Mouse (Mus musculus): ENCODE results near the gene Atp6v0a4. TPM values are rescaled to one million over a fixed set of nuclear protein-coding genes. Genes with fewer than 3 reads are reported as not detected.

The Atp6v0a4 gene
- polyA plus RNA-seq, 1 experiment: 0.44 TPM

DNA sequence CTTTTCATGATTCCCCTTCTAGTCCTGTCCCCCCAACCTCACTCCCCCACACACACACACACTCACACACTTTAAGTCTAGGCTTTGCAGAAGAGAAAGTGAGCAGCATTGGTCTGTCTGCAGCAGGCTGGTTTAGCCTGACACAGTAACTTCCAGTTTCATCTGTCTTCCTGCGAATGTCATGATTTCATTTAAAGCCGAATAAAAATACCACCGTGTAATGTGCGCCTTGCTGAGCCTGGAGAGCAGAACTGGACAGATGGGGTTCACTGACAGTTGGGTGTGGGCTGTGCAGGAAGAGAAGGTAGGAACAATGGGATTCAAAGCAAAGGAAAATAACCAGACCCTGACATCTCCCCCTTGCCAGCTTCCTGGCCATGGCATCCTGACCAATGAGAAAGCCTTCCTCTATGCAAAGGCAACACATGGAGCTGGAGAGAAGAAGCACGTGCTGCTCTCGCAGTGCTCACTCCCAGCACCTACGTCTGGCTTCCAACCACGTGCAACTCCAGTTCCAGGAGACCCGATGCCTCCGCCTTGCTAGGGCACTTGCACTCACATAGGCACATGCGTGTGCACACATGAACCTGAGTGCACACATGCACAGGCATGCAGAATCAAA lies 58.8 kb downstream of the Atp6v0a4 start:
- TF ChIP-seq POLR2A (IDR thresholded peaks at IDR 0.05; ENCODE audit: low read depth, low read length) (no peak), CTCF (IDR thresholded peaks at IDR 0.05; ENCODE audit: borderline replicate concordance, insufficient read depth, low read length) (no peak)
- H3K4me1 ChIP-seq (ENCODE audit: control insufficient read depth, insufficient read depth, low read length): no peaks in the 10 kb centered on the region
- no peak overlapping the region for H3K27ac ChIP-seq (ENCODE audit: insufficient read depth, low read length)
- H3K4me3 ChIP-seq (ENCODE audit: insufficient read depth, low read length): no peak overlapping the region

- Histone ChIP-seq H3K27ac (ENCODE audit: insufficient read depth, low read length) (no peak overlapping the region), H3K4me3 (ENCODE audit: insufficient read depth, low read length) (no peak overlapping the region), H3K4me1 (ENCODE audit: control insufficient read depth, insufficient read depth, low read length) (no peaks in the 10 kb centered on the region)
- TF ChIP-seq CTCF (IDR thresholded peaks at IDR 0.05; ENCODE audit: borderline replicate concordance, insufficient read depth, low read length): no peak
- TF ChIP-seq POLR2A (IDR thresholded peaks at IDR 0.05; ENCODE audit: low read depth, low read length): no peak
Measured at GRCm38 (mm10) chr6:38065122-38065500, 59.3 kb downstream of the Atp6v0a4 start.

GRCm38 (mm10) chr6:38064621-38065020 lies 59.8 kb downstream of the Atp6v0a4 start:
- H3K4me3 ChIP-seq (ENCODE audit: insufficient read depth, low read length): no peak overlapping the region
- no peaks in the 10 kb centered on the region for H3K4me1 ChIP-seq (ENCODE audit: control insufficient read depth, insufficient read depth, low read length)
- TF ChIP-seq POLR2A (IDR thresholded peaks at IDR 0.05; ENCODE audit: low read depth, low read length) (no peak), CTCF (IDR thresholded peaks at IDR 0.05; ENCODE audit: borderline replicate concordance, insufficient read depth, low read length) (no peak)
- no peak overlapping the region for H3K27ac ChIP-seq (ENCODE audit: insufficient read depth, low read length)

DNA sequence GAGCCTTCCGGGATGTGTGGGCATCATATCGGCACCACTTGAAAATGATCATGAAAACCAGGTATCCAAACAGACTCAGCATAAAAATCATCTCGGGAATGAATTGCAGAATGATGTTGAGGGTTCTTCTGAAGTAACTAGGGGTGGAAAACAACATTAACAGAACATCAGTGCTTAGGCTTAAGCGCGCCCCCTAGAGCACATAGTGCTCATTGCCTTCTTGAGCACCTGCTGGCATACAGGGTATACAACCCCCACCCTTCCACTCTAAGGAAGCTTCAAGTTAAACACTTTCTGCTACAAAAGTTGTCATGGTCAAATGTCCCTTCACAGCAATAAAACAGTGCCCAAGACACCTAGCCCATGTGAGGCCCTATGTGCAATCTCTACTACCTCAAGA lies 65.6 kb downstream of the Atp6v0a4 start:
- Histone ChIP-seq H3K4me3 (ENCODE audit: insufficient read depth, low read length) (no peak overlapping the region), H3K27ac (ENCODE audit: insufficient read depth, low read length) (no peak overlapping the region), H3K4me1 (ENCODE audit: control insufficient read depth, insufficient read depth, low read length) (no peaks in the 10 kb centered on the region)
- TF ChIP-seq CTCF (IDR thresholded peaks at IDR 0.05; ENCODE audit: borderline replicate concordance, insufficient read depth, low read length) (no peak), POLR2A (IDR thresholded peaks at IDR 0.05; ENCODE audit: low read depth, low read length) (no peak)

GRCm38 (mm10) chr6:38055471-38056330 lies 68.7 kb downstream of the Atp6v0a4 start:
- H3K4me1 ChIP-seq (ENCODE audit: control insufficient read depth, insufficient read depth, low read length): no peaks in the 10 kb centered on the region
- TF ChIP-seq POLR2A (IDR thresholded peaks at IDR 0.05; ENCODE audit: low read depth, low read length) (no peak), CTCF (IDR thresholded peaks at IDR 0.05; ENCODE audit: borderline replicate concordance, insufficient read depth, low read length) (no peak)
- H3K27ac ChIP-seq (ENCODE audit: insufficient read depth, low read length): no peak overlapping the region
- no peak overlapping the region for H3K4me3 ChIP-seq (ENCODE audit: insufficient read depth, low read length)

DNA sequence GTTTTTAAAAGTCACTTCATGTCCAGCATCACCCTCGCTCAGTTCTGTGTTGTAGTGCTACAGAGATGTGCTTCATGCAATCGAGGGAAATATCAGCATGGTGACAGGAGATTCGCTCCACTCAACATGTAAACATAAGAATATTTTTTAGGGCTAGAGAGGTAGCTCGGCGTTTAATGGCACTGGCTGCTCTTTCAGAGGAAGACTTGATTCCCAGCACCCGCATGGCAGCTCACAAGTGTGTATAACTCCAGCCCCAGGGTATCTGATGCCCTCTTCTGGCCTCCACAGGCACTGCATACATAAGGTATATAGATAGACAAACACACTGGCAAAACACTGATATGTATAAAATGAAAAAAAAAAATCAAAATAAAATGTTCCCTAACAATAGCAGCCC lies 74.8 kb downstream of the Atp6v0a4 start:
- Histone ChIP-seq H3K27ac (ENCODE audit: insufficient read depth, low read length) (no peak overlapping the region), H3K4me3 (ENCODE audit: insufficient read depth, low read length) (no peak overlapping the region), H3K4me1 (ENCODE audit: control insufficient read depth, insufficient read depth, low read length) (no peaks in the 10 kb centered on the region)
- TF ChIP-seq POLR2A (IDR thresholded peaks at IDR 0.05; ENCODE audit: low read depth, low read length) (no peak), CTCF (IDR thresholded peaks at IDR 0.05; ENCODE audit: borderline replicate concordance, insufficient read depth, low read length) (no peak)

- H3K27ac ChIP-seq (ENCODE audit: insufficient read depth, low read length): no peak overlapping the region
- TF ChIP-seq CTCF (IDR thresholded peaks at IDR 0.05; ENCODE audit: borderline replicate concordance, insufficient read depth, low read length) (no peak), POLR2A (IDR thresholded peaks at IDR 0.05; ENCODE audit: low read depth, low read length) (no peak)
- no peak overlapping the region for H3K4me3 ChIP-seq (ENCODE audit: insufficient read depth, low read length)
- no peaks in the 10 kb centered on the region for H3K4me1 ChIP-seq (ENCODE audit: control insufficient read depth, insufficient read depth, low read length)
Measured at GRCm38 (mm10) chr6:38048800-38049561, 75.4 kb downstream of the Atp6v0a4 start.

- Histone ChIP-seq H3K4me1 (ENCODE audit: control insufficient read depth, insufficient read depth, low read length) (no peaks in the 10 kb centered on the region), H3K27ac (ENCODE audit: insufficient read depth, low read length) (no peak overlapping the region), H3K4me3 (ENCODE audit: insufficient read depth, low read length) (no peak overlapping the region)
- TF ChIP-seq POLR2A (IDR thresholded peaks at IDR 0.05; ENCODE audit: low read depth, low read length): no peak
- no peak for TF ChIP-seq CTCF (IDR thresholded peaks at IDR 0.05; ENCODE audit: borderline replicate concordance, insufficient read depth, low read length)
Measured at GRCm38 (mm10) chr6:38048003-38048402, 76.4 kb downstream of the Atp6v0a4 start.

GRCm38 (mm10) chr6:38046838-38047237 lies 77.5 kb downstream of the Atp6v0a4 start, which contains the start of gene Svopl:
TSS of gene Svopl (minus strand) at chr6:38046996.
- Histone ChIP-seq H3K4me3 (ENCODE audit: insufficient read depth, low read length) (no peak within 1 kb of the TSS), H3K27ac (ENCODE audit: insufficient read depth, low read length) (no peak within 1 kb of the TSS), H3K4me1 (ENCODE audit: control insufficient read depth, insufficient read depth, low read length) (no peaks in the 10 kb centered on the region)
- TF ChIP-seq POLR2A (IDR thresholded peaks at IDR 0.05; ENCODE audit: low read depth, low read length): no peak
- TF ChIP-seq CTCF (IDR thresholded peaks at IDR 0.05; ENCODE audit: borderline replicate concordance, insufficient read depth, low read length): no peak

Data from embryonic fibroblast, embryonic 13.5 days (primary cell).